Mouse (Mus musculus) forebrain, embryonic 11.5 days (tissue): Measurements from ENCODE around the gene Scrn2. TPM values are rescaled to one million over a fixed set of nuclear protein-coding genes. Genes with fewer than 3 reads are reported as not detected.

Experiments
- ATAC-seq: fragments of 200-750 bp; cut with Nextera tagmentation; replicated peaks from 2 replicates; pipeline ENCODE4 v1.8.0; 2017; ENCODE audit warnings: moderate TSS enrichment; ENCODE audit not compliant: low FRiP score
- DNase-seq: peaks from one replicate; pipeline ENCODE4 v3.0.0-alpha.2; 2017; ENCODE audit warnings: low spot score
- H3K27ac ChIP-seq: fragments of 300-500 bp; sonication (generic); 2 replicates; pipeline ENCODE4 v1.5.1; 2014; ENCODE audit warnings: low read depth, low read length
- H3K27me3 ChIP-seq: fragments of 300-500 bp; sonication (generic); 2 replicates; pipeline ENCODE4 v1.6.1; 2014; ENCODE audit warnings: mild to moderate bottlenecking, low read length, mixed read lengths; ENCODE audit not compliant: control insufficient read depth, insufficient read depth
- H3K36me3 ChIP-seq: fragments of 300-500 bp; sonication (generic); 2 replicates; pipeline ENCODE4 v1.6.1; 2014; ENCODE audit warnings: mild to moderate bottlenecking, low read length, moderate library complexity, mixed read lengths; ENCODE audit not compliant: control insufficient read depth, insufficient read depth
- H3K4me1 ChIP-seq: fragments of 300-500 bp; sonication (generic); replicated peaks from 2 replicates; pipeline ENCODE4 v1.6.1; 2014; ENCODE audit warnings: low read length, mixed read lengths; ENCODE audit not compliant: control insufficient read depth, insufficient read depth
- H3K4me2 ChIP-seq: fragments of 300-500 bp; sonication (generic); 2 replicates; pipeline ENCODE4 v1.6.1; 2014; ENCODE audit warnings: low read depth, mild to moderate bottlenecking, low read length, moderate library complexity, mixed read lengths; ENCODE audit not compliant: severe bottlenecking
- H3K4me3 ChIP-seq: fragments of 300-500 bp; sonication (generic); 2 replicates; pipeline ENCODE4 v1.5.1; 2014; ENCODE audit warnings: low read depth, low read length
- H3K9ac ChIP-seq: fragments of 300-500 bp; sonication (generic); 2 replicates; pipeline ENCODE4 v1.6.1; 2014; ENCODE audit warnings: low read length
- H3K9me3 ChIP-seq: fragments of 300-500 bp; sonication (generic); 2 replicates; pipeline ENCODE4 v1.6.1; 2016; ENCODE audit warnings: low read length, mixed read lengths; ENCODE audit not compliant: control insufficient read depth
- WGBS: fragments of 180-500 bp; shearing (Covaris S2); extraction: QIAGEN DNeasy Blood & Tissue Kit; methylation state at CpG from one replicate; pipeline ENCODE4 v1.1.7; 2014; 5-methylcytosine and 5-hydroxymethylcytosine counted together
- polyA plus RNA-seq: library from polyadenylated mRNA; unstranded; fragments of >200 nt; fragmentation: Nextera tagmentation; extraction: Ambion mirVana; gene quantifications from 2 replicates; pipeline ENCODE4 v1.2.1, GENCODE M21; 2014

Scrn2 gene
- polyA plus RNA-seq, 1 experiment from 2014 or later, result 31.6 TPM

DNA sequence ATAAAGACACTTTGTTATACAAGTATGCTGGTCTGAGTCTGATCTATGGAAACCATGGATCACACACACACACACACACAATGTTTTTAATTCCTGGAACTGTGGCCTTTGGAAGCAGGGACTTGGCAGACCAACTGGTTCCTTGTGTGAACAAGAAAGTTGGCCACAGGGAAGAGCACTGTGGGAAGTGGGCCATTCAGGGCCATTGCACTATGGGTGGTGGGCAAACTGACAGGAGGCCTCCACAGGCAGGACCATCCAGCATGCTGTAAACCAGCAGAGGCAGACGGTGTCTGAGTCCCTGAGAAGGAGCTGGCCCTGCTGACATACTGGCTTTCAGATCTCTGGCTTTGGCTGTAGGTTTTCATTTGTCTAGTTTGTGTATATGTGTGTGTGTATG is 39.6 kb downstream of the Scrn2 start:
- Histone ChIP-seq H3K9ac (no peak overlapping the region), H3K4me1 (no peaks in the 10 kb centered on the region), H3K9me3 (no peaks in the 10 kb centered on the region), H3K4me3 (no peak overlapping the region), H3K4me2 (no peak overlapping the region), H3K27ac (no peak overlapping the region), H3K36me3 (no peaks in the 10 kb centered on the region), H3K27me3 (no peaks in the 10 kb centered on the region)
- 76% methylated on average over 1 of the region's 1 CpGs for WGBS
- no peak for ATAC-seq
- DNase-seq, result no peak

- Histone ChIP-seq H3K9me3 (no peaks in the 10 kb centered on the region), H3K4me3 (no peak overlapping the region), H3K4me1 (no peaks in the 10 kb centered on the region), H3K27ac (no peak overlapping the region), H3K4me2 (no peak overlapping the region), H3K36me3 (no peaks in the 10 kb centered on the region), H3K9ac (no peak overlapping the region), H3K27me3 (no peaks in the 10 kb centered on the region)
- WGBS, result 92% methylated on average over 2 of the region's 2 CpGs
- no peak for ATAC-seq
- no peak for DNase-seq
Measured at GRCm38 (mm10) chr11:97069770-97070169, 40.0 kb downstream of the Scrn2 start.

GRCm38 (mm10) chr11:97071129-97071528 is 41.4 kb downstream of the Scrn2 start:
- no peaks in the 10 kb centered on the region for H3K27me3 ChIP-seq
- H3K4me3 ChIP-seq, result no peak overlapping the region
- H3K36me3 ChIP-seq, result no peaks in the 10 kb centered on the region
- no peak overlapping the region for H3K27ac ChIP-seq
- ATAC-seq (no peak), DNase-seq (no peak)
- no peaks in the 10 kb centered on the region for H3K9me3 ChIP-seq
- no peak overlapping the region for H3K4me2 ChIP-seq
- 72% methylated on average over 1 of the region's 1 CpGs for WGBS
- H3K9ac ChIP-seq, result no peak overlapping the region
- no peaks in the 10 kb centered on the region for H3K4me1 ChIP-seq

GRCm38 (mm10) chr11:97072533-97072932 is 42.8 kb downstream of the Scrn2 start:
- ATAC-seq (no peak), DNase-seq (peak; percentile 73)
- 34% methylated on average over 3 of the region's 3 CpGs for WGBS

GRCm38 (mm10) chr11:97074235-97074634 is 44.5 kb downstream of the Scrn2 start:
- WGBS, result 79% methylated on average over 8 of the region's 8 CpGs
- no peaks in the 10 kb centered on the region for H3K9me3 ChIP-seq
- no peak overlapping the region for H3K4me3 ChIP-seq
- no peaks in the 10 kb centered on the region for H3K27me3 ChIP-seq
- ATAC-seq (no peak), DNase-seq (no peak)
- H3K4me2 ChIP-seq, result no peak overlapping the region
- H3K4me1 ChIP-seq, result no peaks in the 10 kb centered on the region
- H3K27ac ChIP-seq, result no peak overlapping the region
- no peak overlapping the region for H3K9ac ChIP-seq
- H3K36me3 ChIP-seq, result no peaks in the 10 kb centered on the region

More at GRCm38 (mm10) chr11:97072533-97072932, 42.8 kb downstream of the Scrn2 start:
- Histone ChIP-seq H3K27ac (no peak overlapping the region), H3K4me2 (no peak overlapping the region), H3K27me3 (no peaks in the 10 kb centered on the region), H3K36me3 (no peaks in the 10 kb centered on the region), H3K4me1 (no peaks in the 10 kb centered on the region), H3K9me3 (no peaks in the 10 kb centered on the region), H3K9ac (no peak overlapping the region), H3K4me3 (no peak overlapping the region)

GRCm38 (mm10) chr11:97078751-97079150 is 49.0 kb downstream of the Scrn2 start:
- Histone ChIP-seq H3K4me3 (no peak overlapping the region), H3K4me2 (no peak overlapping the region), H3K4me1 (no peaks in the 10 kb centered on the region), H3K27me3 (no peaks in the 10 kb centered on the region; the same call in 1 of the 2 replicates), H3K9ac (no peak overlapping the region), H3K9me3 (no peaks in the 10 kb centered on the region), H3K36me3 (no peaks in the 10 kb centered on the region), H3K27ac (no peak overlapping the region)
- DNase-seq (no peak), ATAC-seq (no peak)
- WGBS, result 54% methylated on average over 4 of the region's 4 CpGs

DNA sequence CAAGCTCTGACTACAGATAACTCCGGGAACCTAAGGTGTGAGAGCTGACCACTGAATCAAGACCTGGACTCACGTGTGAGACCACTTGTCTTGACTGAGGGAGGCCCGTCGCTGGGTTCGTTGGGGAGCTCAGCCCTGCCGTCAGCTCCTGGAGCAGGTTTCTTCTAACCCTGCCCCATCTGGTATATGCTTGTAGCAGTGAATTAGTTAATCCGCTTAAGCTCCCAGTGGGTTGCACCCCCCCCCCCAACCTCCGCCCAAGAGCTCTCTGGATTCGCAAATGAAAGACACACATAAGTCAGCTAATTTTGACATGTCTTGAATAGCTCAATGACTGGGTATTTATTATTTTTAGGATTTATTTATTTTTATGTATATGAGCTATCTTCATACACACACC is 50.6 kb downstream of the Scrn2 start:
- DNase-seq, result no peak
- Histone ChIP-seq H3K4me3 (no peak overlapping the region), H3K27me3 (no peaks in the 10 kb centered on the region; the same call in 1 of the 2 replicates), H3K9ac (no peak overlapping the region), H3K27ac (no peak overlapping the region), H3K9me3 (no peaks in the 10 kb centered on the region), H3K36me3 (no peaks in the 10 kb centered on the region), H3K4me1 (no peaks in the 10 kb centered on the region), H3K4me2 (no peak overlapping the region)
- no peak for ATAC-seq
- 10% methylated on average over 9 of the region's 9 CpGs for WGBS

DNA sequence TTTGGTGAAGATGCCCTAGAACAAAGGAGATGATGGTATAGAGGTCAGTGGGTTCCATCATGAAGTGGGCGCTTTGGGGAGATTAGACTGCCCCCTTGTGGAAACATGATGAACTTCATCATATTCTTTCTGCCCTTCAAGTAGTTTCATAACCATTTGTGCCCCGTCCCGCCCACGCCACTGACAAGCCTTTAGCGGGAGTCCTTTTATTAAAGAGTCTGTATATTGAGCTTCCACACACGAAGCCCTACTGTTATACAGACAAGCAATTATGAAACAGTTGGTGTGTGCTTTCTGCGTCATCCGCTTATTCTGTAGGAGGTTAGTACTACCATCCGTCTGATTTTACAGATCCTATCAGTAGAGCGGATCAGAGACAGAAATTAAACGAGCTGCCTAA is 53.2 kb downstream of the Scrn2 start:
- DNase-seq (no peak), ATAC-seq (no peak)
- Histone ChIP-seq H3K27me3 (no peaks in the 10 kb centered on the region; the same call in 1 of the 2 replicates), H3K4me1 (no peaks in the 10 kb centered on the region), H3K27ac (no peak overlapping the region), H3K4me3 (no peak overlapping the region), H3K4me2 (no peak overlapping the region), H3K36me3 (no peaks in the 10 kb centered on the region), H3K9me3 (no peaks in the 10 kb centered on the region), H3K9ac (no peak overlapping the region)
- WGBS, result 53% methylated on average over 11 of the region's 11 CpGs
